Mouse (Mus musculus): Measurements from ENCODE around the gene Gm10800. TPM values are rescaled to one million over a fixed set of nuclear protein-coding genes. Genes with fewer than 3 reads are reported as not detected.
"Not testable (repeated sequence)": the region's sequence is repeated elsewhere in the genome, so short reads cannot be mapped to it uniquely, and the experiment has no call there.

Gm10800 gene
- under 1 TPM; 0.63 to 0.90 TPM for total RNA-seq (2021)
- long read RNA-seq, experiment 1, result 0 reads
- long read RNA-seq, experiment 2, result 0 reads

- DNase-seq (ENCODE audit: low spot score in 2 of 2); intact Hi-C loops (cut with DNase I): not testable (repeated sequence)
Measured at GRCm38 (mm10) chr2:98667201-98667600, at the start of gene Gm10800. TSS of gene Gm10800 (minus strand) at chr2:98667301.

DNA sequence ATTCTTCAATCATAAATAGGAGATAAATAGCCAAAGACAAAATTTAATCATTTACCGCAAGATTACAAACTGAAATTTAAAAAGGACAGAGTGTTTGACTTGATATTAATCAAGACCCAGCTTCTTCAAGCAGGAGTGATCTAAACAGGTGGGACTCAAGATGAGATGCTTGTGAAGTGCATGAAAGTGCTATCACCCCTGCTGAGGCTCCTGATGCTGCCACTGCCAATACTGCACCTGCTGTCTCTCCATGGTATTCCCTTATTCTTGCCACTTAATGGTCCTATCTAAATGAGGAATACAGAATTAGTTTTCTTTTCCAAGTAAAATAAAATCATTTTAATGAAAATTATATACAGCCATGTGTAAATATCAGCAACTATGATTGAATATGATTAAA is 30.4 kb upstream of the Gm10800 start:
- no peak for DNase-seq (ENCODE audit: low spot score in 2 of 2)
- intact Hi-C loops (cut with DNase I), result no loop called here

- DNase-seq (ENCODE audit: low spot score in 2 of 2); intact Hi-C loops (cut with DNase I): not testable (repeated sequence)
Measured at GRCm38 (mm10) chr2:98661937-98662336, 5.2 kb downstream of the Gm10800 start, which contains the start of gene Gm10801. TSS of gene Gm10801 (plus strand) at chr2:98662237.

Other genes with a start within 250 kb of the Gm10800 start
- not detected for gene Gm10801, start 5.1 kb downstream of the Gm10800 start, total RNA-seq (2021)